Comparison of ENCODE assay signal across 8 mouse cellular contexts in the genomic region with DNA sequence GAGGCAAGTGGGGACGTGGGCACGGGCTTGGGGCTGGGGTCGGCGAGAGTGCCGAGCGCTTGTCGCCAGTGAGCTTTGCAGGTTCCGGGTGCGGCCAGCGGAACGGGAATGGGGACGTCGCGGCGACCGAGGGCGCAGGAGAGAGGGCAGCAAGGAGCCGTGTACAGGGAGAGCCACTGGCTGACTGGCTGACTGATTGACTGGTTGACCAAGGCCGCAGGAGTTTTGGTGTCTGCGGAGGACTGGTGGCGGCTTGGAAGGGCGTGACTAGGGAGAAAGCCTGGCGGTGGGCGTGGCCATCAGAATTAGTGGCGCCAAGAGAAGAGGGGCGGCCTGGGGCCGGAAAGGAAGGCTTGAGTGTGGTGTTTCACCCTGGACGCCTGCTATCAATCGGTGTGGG. TPM values are rescaled to one million over a fixed set of nuclear protein-coding genes. Genes with fewer than 3 reads are reported as not detected.
A peak's percentile ranks its signal among the peaks of the same experiment; 100 is the strongest.
DNase-seq lines count a peak whose midpoint lies in the region; ATAC-seq and TF ChIP-seq lines count a peak whose summit lies in the region.
"Not testable (repeated sequence)": the region's sequence is repeated elsewhere in the genome, so short reads cannot be mapped to it uniquely, and the experiment has no call there.

No protein-coding gene starts in this region.

- 1% methylated on average over 22 of the region's 29 CpGs for WGBS in heart, embryonic 12.5 days
- under 1% methylated on average over 13 of the region's 29 CpGs for WGBS in intestine, embryonic 14.5 days
- 0% methylated on average over 10 of the region's 29 CpGs for WGBS in limb, embryonic 14.5 days
- WGBS in neural tube, embryonic 14.5 days: 0% methylated on average over 10 of the region's 29 CpGs

- DNase-seq in 416B (ENCODE audit: low read depth): peak; percentile 10
- DNase-seq in intestine, embryonic 14.5 days (ENCODE audit: low spot score); limb, embryonic 14.5 days (ENCODE audit: low spot score): not testable (repeated sequence)

- peaks cover 60% of the 10 kb centered on the region for H3K36me3 ChIP-seq in heart, embryonic 12.5 days
- H3K36me3 ChIP-seq in intestine, embryonic 14.5 days (ENCODE audit: control insufficient read depth, insufficient read depth, low read length): peaks cover 52% of the 10 kb centered on the region
- peaks cover 52% of the 10 kb centered on the region for H3K36me3 ChIP-seq in limb, embryonic 14.5 days (ENCODE audit: control insufficient read depth, insufficient read depth, low read length)
- H3K36me3 ChIP-seq in megakaryocyte, embryonic 14.5 days (replicated peaks; ENCODE audit: low read length): peaks cover 56% of the 10 kb centered on the region
- H3K36me3 ChIP-seq in neural tube, embryonic 14.5 days (ENCODE audit: control insufficient read depth, insufficient read depth, low read length): not testable (repeated sequence)

- not testable (repeated sequence) for TF ChIP-seq POLR2A in bone marrow macrophage, adult 2 months (IDR thresholded peaks at IDR 0.05; ENCODE audit: borderline replicate concordance, low read depth, low read length); limb, embryonic 14.5 days (IDR thresholded peaks at IDR 0.05; ENCODE audit: borderline replicate concordance, extremely low read depth, insufficient read depth, insufficient read length)

- H3K4me1 ChIP-seq in bone marrow macrophage, adult 2 months (ENCODE audit: control insufficient read depth, insufficient read depth, low read length); heart, embryonic 12.5 days (replicated peaks); intestine, embryonic 14.5 days (replicated peaks; ENCODE audit: control insufficient read depth, insufficient read depth, low read length); limb, embryonic 14.5 days (ENCODE audit: control insufficient read depth, insufficient read depth, low read length); neural tube, embryonic 14.5 days (ENCODE audit: control insufficient read depth, insufficient read depth, low read length): not testable (repeated sequence)
- peaks cover 20% of the 10 kb centered on the region for H3K4me1 ChIP-seq in megakaryocyte, embryonic 14.5 days

- not testable (repeated sequence) for TF ChIP-seq CTCF in bone marrow macrophage, adult 2 months (IDR thresholded peaks at IDR 0.05; ENCODE audit: low read depth, low read length)

- H3K4me3 ChIP-seq in bone marrow macrophage, adult 2 months (ENCODE audit: insufficient read depth, low read length): peak overlapping the region; percentile 80
- peak overlapping the region; percentile 64 for H3K4me3 ChIP-seq in heart, embryonic 12.5 days
- peak overlapping the region; percentile 49 for H3K4me3 ChIP-seq in intestine, embryonic 14.5 days (ENCODE audit: low read depth, low read length)
- H3K4me3 ChIP-seq in limb, embryonic 14.5 days (replicated peaks; ENCODE audit: low read length): peak overlapping the region; percentile 70
- peak overlapping the region; percentile 99 for H3K4me3 ChIP-seq in megakaryocyte, embryonic 14.5 days (replicated peaks)
- H3K4me3 ChIP-seq in neural tube, embryonic 14.5 days (ENCODE audit: low read depth, low read length): peak overlapping the region; percentile 66

- not testable (repeated sequence) for H3K27me3 ChIP-seq in heart, embryonic 12.5 days (replicated peaks); intestine, embryonic 14.5 days (replicated peaks; ENCODE audit: control insufficient read depth, insufficient read depth, low read length); limb, embryonic 14.5 days (ENCODE audit: control insufficient read depth, insufficient read depth, low read length); megakaryocyte, embryonic 14.5 days (replicated peaks); neural tube, embryonic 14.5 days (ENCODE audit: control insufficient read depth, insufficient read depth, low read length)

- H3K27ac ChIP-seq in bone marrow macrophage, adult 2 months (ENCODE audit: insufficient read depth, low read depth, low read length); neural tube, embryonic 14.5 days (ENCODE audit: low read depth, low read length): not testable (repeated sequence)
- H3K27ac ChIP-seq in heart, embryonic 12.5 days (ENCODE audit: poor library complexity, severe bottlenecking): peak overlapping the region; percentile 85; the same call in 1 of the 2 replicates
- peak overlapping the region; percentile 68; the same call in 1 of the 2 replicates for H3K27ac ChIP-seq in intestine, embryonic 14.5 days (ENCODE audit: low read depth)
- 0 out of 2 replicates have a peak overlapping the region, but pooled peaks have one; percentile 43 for H3K27ac ChIP-seq in limb, embryonic 14.5 days (replicated peaks; ENCODE audit: low read depth, low read length)

- peak overlapping the region; percentile 83 for H3K4me2 ChIP-seq in heart, embryonic 12.5 days
- H3K4me2 ChIP-seq in intestine, embryonic 14.5 days (ENCODE audit: low read length): not testable (repeated sequence)
- peak overlapping the region; percentile 86 for H3K4me2 ChIP-seq in limb, embryonic 14.5 days (replicated peaks; ENCODE audit: low read depth, low read length, severe bottlenecking)
- H3K4me2 ChIP-seq in neural tube, embryonic 14.5 days (ENCODE audit: low read depth, low read length): 0 out of 2 replicates have a peak overlapping the region, but pooled peaks have one; percentile 11

- H3K9me3 ChIP-seq in heart, embryonic 12.5 days (replicated peaks); intestine, embryonic 14.5 days (ENCODE audit: control insufficient read depth, low read length); limb, embryonic 14.5 days (ENCODE audit: control insufficient read depth, low read length); megakaryocyte, embryonic 14.5 days; neural tube, embryonic 14.5 days (ENCODE audit: control insufficient read depth, low read length): not testable (repeated sequence)

- H3K9ac ChIP-seq in heart, embryonic 12.5 days: peak overlapping the region; percentile 77; the same call in 1 of the 2 replicates
- H3K9ac ChIP-seq in intestine, embryonic 14.5 days (ENCODE audit: low read length): peak overlapping the region; percentile 38
- H3K9ac ChIP-seq in limb, embryonic 14.5 days (ENCODE audit: low read depth, low read length, severe bottlenecking): peak overlapping the region; percentile 80
- not testable (repeated sequence) for H3K9ac ChIP-seq in neural tube, embryonic 14.5 days (replicated peaks; ENCODE audit: low read depth, low read length)

- peak; percentile 69 for ATAC-seq in erythroblast, adult 5-6 weeks (replicated peaks; ENCODE audit: low FRiP score, poor library complexity, severe bottlenecking)
- ATAC-seq in heart, embryonic 12.5 days (ENCODE audit: insufficient number of reproducible peaks, low FRiP score): peak; percentile 73
- peak; percentile 65 for ATAC-seq in intestine, embryonic 14.5 days (replicated peaks; ENCODE audit: low FRiP score, low TSS enrichment, low read depth)
- ATAC-seq in limb, embryonic 14.5 days (ENCODE audit: low FRiP score, low read depth): peak; percentile 71
- ATAC-seq in neural tube, embryonic 14.5 days (ENCODE audit: low read depth): peak; percentile 71

RNA-seq across cellular contexts. Expression of a gene that starts 0.4 kb away (rescaled TPM):
- 4.3 and 7.2 TPM in 2 replicates for polyA plus RNA-seq in bone marrow macrophage, adult 2 months (2012; ENCODE audit: insufficient read depth, insufficient read length, missing spikeins)
- total RNA-seq in erythroblast, adult 5-6 weeks (2015; ENCODE audit: low replicate concordance): 0.21 and 3.1 TPM in 2 replicates
- total RNA-seq in erythroblast, adult 5-6 weeks (2017; ENCODE audit: low replicate concordance): 2.1 and 2.2 TPM in 2 replicates
- 8.3 and 8.5 TPM in 2 replicates for polyA plus RNA-seq in heart, embryonic 12.5 days (2016; fragmentation: Nextera tagmentation; extraction: Ambion mirVana)
- polyA plus RNA-seq in intestine, embryonic 14.5 days (2014; fragmentation: Nextera tagmentation; extraction: Ambion mirVana): 4.7 and 6.0 TPM in 2 replicates
- 9.7 and 14.9 TPM in 2 replicates for polyA plus RNA-seq in limb, embryonic 14.5 days (2012; rRNA removed)
- polyA plus RNA-seq in limb, embryonic 14.5 days (2014; fragmentation: Nextera tagmentation; extraction: Ambion mirVana): 6.9 and 7.2 TPM in 2 replicates
- polyA plus RNA-seq in megakaryocyte, embryonic 14.5 days (2012; ENCODE audit: insufficient read depth, low replicate concordance): 1.1 TPM in 1 of 2 replicates, not detected in the other
- polyA plus RNA-seq in neural tube, embryonic 14.5 days (2014; fragmentation: Nextera tagmentation; extraction: Ambion mirVana): 4.9 and 5.8 TPM in 2 replicates

RNA-seq across cellular contexts. Expression of a gene that starts 1.9 kb away (rescaled TPM):
- 44.4 and 49.4 TPM in 2 replicates for polyA plus RNA-seq in bone marrow macrophage, adult 2 months (2012; ENCODE audit: insufficient read depth, insufficient read length, missing spikeins)
- 30.4 and 52.9 TPM in 2 replicates for total RNA-seq in erythroblast, adult 5-6 weeks (2015; ENCODE audit: low replicate concordance)
- 62.7 and 99.9 TPM in 2 replicates for total RNA-seq in erythroblast, adult 5-6 weeks (2017; ENCODE audit: low replicate concordance)
- polyA plus RNA-seq in heart, embryonic 12.5 days (2016; fragmentation: Nextera tagmentation; extraction: Ambion mirVana): 67.8 and 72.2 TPM in 2 replicates
- 110 and 115 TPM in 2 replicates for polyA plus RNA-seq in intestine, embryonic 14.5 days (2014; fragmentation: Nextera tagmentation; extraction: Ambion mirVana)
- polyA plus RNA-seq in limb, embryonic 14.5 days (2012; rRNA removed): 65.2 and 75.9 TPM in 2 replicates
- polyA plus RNA-seq in limb, embryonic 14.5 days (2014; fragmentation: Nextera tagmentation; extraction: Ambion mirVana): 88.2 and 104 TPM in 2 replicates
- polyA plus RNA-seq in megakaryocyte, embryonic 14.5 days (2012; ENCODE audit: insufficient read depth, low replicate concordance): 17.7 and 19.6 TPM in 2 replicates
- 27.5 and 29.1 TPM in 2 replicates for polyA plus RNA-seq in neural tube, embryonic 14.5 days (2014; fragmentation: Nextera tagmentation; extraction: Ambion mirVana)

RNA-seq across cellular contexts. Expression of a gene that starts 45.5 kb away (rescaled TPM):
- polyA plus RNA-seq in bone marrow macrophage, adult 2 months (2012; ENCODE audit: insufficient read depth, insufficient read length, missing spikeins): 0.32 TPM in 2 replicates
- 0.96 and 6.1 TPM in 2 replicates for total RNA-seq in erythroblast, adult 5-6 weeks (2015; ENCODE audit: low replicate concordance)
- 5.0 and 8.9 TPM in 2 replicates for total RNA-seq in erythroblast, adult 5-6 weeks (2017; ENCODE audit: low replicate concordance)
- polyA plus RNA-seq in heart, embryonic 12.5 days (2016; fragmentation: Nextera tagmentation; extraction: Ambion mirVana): 0.58 and 0.72 TPM in 2 replicates
- 0.97 and 1.0 TPM in 2 replicates for polyA plus RNA-seq in intestine, embryonic 14.5 days (2014; fragmentation: Nextera tagmentation; extraction: Ambion mirVana)
- 1.9 and 2.4 TPM in 2 replicates for polyA plus RNA-seq in limb, embryonic 14.5 days (2012; rRNA removed)
- 0.73 and 1.0 TPM in 2 replicates for polyA plus RNA-seq in limb, embryonic 14.5 days (2014; fragmentation: Nextera tagmentation; extraction: Ambion mirVana)
- polyA plus RNA-seq in megakaryocyte, embryonic 14.5 days (2012; ENCODE audit: insufficient read depth, low replicate concordance): not detected in 2 replicates
- polyA plus RNA-seq in neural tube, embryonic 14.5 days (2014; fragmentation: Nextera tagmentation; extraction: Ambion mirVana): 0.62 and 1.1 TPM in 2 replicates

Comparison
In these comparisons a context has a peak if more than half of its experiments do, and no peak if none do; other contexts are left out.
1. H3K4me3 ChIP-seq: peak in every context shown above with its lines; median percentile 99 in megakaryocyte, embryonic 14.5 days; 80 in bone marrow macrophage, adult 2 months; 70 in limb, embryonic 14.5 days; 66 in neural tube, embryonic 14.5 days; 64 in heart, embryonic 12.5 days; 49 in intestine, embryonic 14.5 days.